Mouse (Mus musculus): ENCODE results near the gene Gm10300.

GRCm38 (mm10) chr4:132060040-132060832, 14.3 kb upstream of the Gm10300 start:
- TF ChIP-seq CTCF (IDR thresholded peaks at IDR 0.05; ENCODE audit: low read depth) (no peak), EP300 (IDR thresholded peaks at IDR 0.05; ENCODE audit: low read depth) (no peak)
